Mouse (Mus musculus) limb, embryonic 13.5 days (tissue): Measurements from ENCODE around the gene Lpp. TPM values are rescaled to one million over a fixed set of nuclear protein-coding genes. Genes with fewer than 3 reads are reported as not detected.

ENCODE experiments used
- ATAC-seq: fragments of 200-750 bp; cut with Nextera tagmentation; 2 replicates; pipeline ENCODE4 v1.8.0; 2017; ENCODE audit warnings: low read depth, moderate number of reproducible peaks, moderate TSS enrichment; ENCODE audit not compliant: low FRiP score
- H3K27ac ChIP-seq: fragments of 300-500 bp; sonication (generic); 2 replicates; pipeline ENCODE4 v1.5.1; 2015; ENCODE audit warnings: inconsistent platforms, mild to moderate bottlenecking, moderate library complexity
- H3K27me3 ChIP-seq: fragments of 300-500 bp; sonication (generic); 2 replicates; pipeline ENCODE4 v1.6.1; 2015; ENCODE audit warnings: mild to moderate bottlenecking, inconsistent platforms
- H3K36me3 ChIP-seq: fragments of 300-500 bp; sonication (generic); 2 replicates; pipeline ENCODE4 v1.6.1; 2015; ENCODE audit warnings: inconsistent platforms, mild to moderate bottlenecking, moderate library complexity
- H3K4me1 ChIP-seq: fragments of 300-500 bp; sonication (generic); 2 replicates; pipeline ENCODE4 v1.6.1; 2015; ENCODE audit warnings: inconsistent platforms
- H3K4me2 ChIP-seq: fragments of 300-500 bp; sonication (generic); replicated peaks from 2 replicates; pipeline ENCODE4 v1.6.1; 2015; ENCODE audit warnings: inconsistent platforms, mild to moderate bottlenecking, moderate library complexity
- H3K4me3 ChIP-seq: fragments of 300-500 bp; sonication (generic); 2 replicates; pipeline ENCODE4 v1.5.1; 2015; ENCODE audit warnings: moderate library complexity, mild to moderate bottlenecking, inconsistent platforms
- H3K9ac ChIP-seq: fragments of 300-500 bp; sonication (generic); 2 replicates; pipeline ENCODE4 v1.6.1; 2015; ENCODE audit warnings: mild to moderate bottlenecking, inconsistent platforms
- H3K9me3 ChIP-seq: fragments of 300-500 bp; sonication (generic); 2 replicates; pipeline ENCODE4 v1.6.1; 2016; ENCODE audit warnings: inconsistent platforms
- WGBS: fragments of 180-500 bp; shearing (Covaris S2); methylation state at CpG from one replicate; pipeline ENCODE4 v1.1.7; 2015; 5-methylcytosine and 5-hydroxymethylcytosine counted together
- polyA plus RNA-seq: library from polyadenylated mRNA; unstranded; fragments of >200 nt; fragmentation: Nextera tagmentation; extraction: Ambion mirVana; gene quantifications from 2 replicates; pipeline ENCODE4 v1.2.1, GENCODE M21; 2015

The Lpp gene
- polyA plus RNA-seq, 1 experiment from 2014 or later: 56.0 TPM

GRCm38 (mm10) chr16:24443123-24443515 lies 49.8 kb downstream of the Lpp start:
- peak; percentile 66 for ATAC-seq
- no peak overlapping the region for H3K9ac ChIP-seq
- no peak overlapping the region for H3K4me3 ChIP-seq
- WGBS: 39% methylated on average over 7 of the region's 7 CpGs
- H3K36me3 ChIP-seq: peaks cover 9% of the 10 kb centered on the region
- no peak overlapping the region for H3K4me2 ChIP-seq
- no peaks in the 10 kb centered on the region for H3K9me3 ChIP-seq
- peaks cover 43% of the 10 kb centered on the region for H3K4me1 ChIP-seq
- no peaks in the 10 kb centered on the region for H3K27me3 ChIP-seq
- peak overlapping the region; percentile 64; the same call in 1 of the 2 replicates for H3K27ac ChIP-seq

GRCm38 (mm10) chr16:24443555-24443954 lies 50.2 kb downstream of the Lpp start:
- no peak overlapping the region for H3K4me2 ChIP-seq
- peaks cover 44% of the 10 kb centered on the region for H3K4me1 ChIP-seq
- H3K27ac ChIP-seq: peak overlapping the region; percentile 64; the same call in 1 of the 2 replicates
- H3K4me3 ChIP-seq: no peak overlapping the region
- H3K27me3 ChIP-seq: no peaks in the 10 kb centered on the region
- WGBS: 34% methylated on average over 5 of the region's 5 CpGs
- no peak for ATAC-seq
- H3K9ac ChIP-seq: no peak overlapping the region
- H3K36me3 ChIP-seq: peaks cover 9% of the 10 kb centered on the region
- no peaks in the 10 kb centered on the region for H3K9me3 ChIP-seq

- Histone ChIP-seq H3K4me1 (peaks cover 48% of the 10 kb centered on the region), H3K27me3 (no peaks in the 10 kb centered on the region), H3K27ac (no peak overlapping the region), H3K4me2 (no peak overlapping the region), H3K4me3 (no peak overlapping the region), H3K9ac (no peak overlapping the region), H3K9me3 (no peaks in the 10 kb centered on the region), H3K36me3 (peaks cover 9% of the 10 kb centered on the region)
- 74% methylated on average over 4 of the region's 4 CpGs for WGBS
- no peak for ATAC-seq
Observed at GRCm38 (mm10) chr16:24444818-24445217, 51.5 kb downstream of the Lpp start.

- Histone ChIP-seq H3K4me2 (no peak overlapping the region), H3K27me3 (no peaks in the 10 kb centered on the region), H3K4me1 (peaks cover 55% of the 10 kb centered on the region), H3K27ac (no peak overlapping the region), H3K36me3 (peaks cover 9% of the 10 kb centered on the region), H3K4me3 (no peak overlapping the region), H3K9me3 (no peaks in the 10 kb centered on the region), H3K9ac (no peak overlapping the region)
- WGBS: 78% methylated on average over 3 of the region's 3 CpGs
- no peak for ATAC-seq
Observed at GRCm38 (mm10) chr16:24445473-24445872, 52.2 kb downstream of the Lpp start.

GRCm38 (mm10) chr16:24446449-24446848 lies 53.1 kb downstream of the Lpp start:
- no peak overlapping the region for H3K4me3 ChIP-seq
- ATAC-seq: no peak

GRCm38 (mm10) chr16:24447666-24448492 lies 54.6 kb downstream of the Lpp start:
- Histone ChIP-seq H3K27ac (no peak overlapping the region), H3K4me2 (no peak overlapping the region), H3K4me3 (no peak overlapping the region), H3K9me3 (no peaks in the 10 kb centered on the region), H3K27me3 (no peaks in the 10 kb centered on the region), H3K36me3 (peaks cover 9% of the 10 kb centered on the region), H3K9ac (no peak overlapping the region), H3K4me1 (peaks cover 50% of the 10 kb centered on the region)
- no peak for ATAC-seq
- 47% methylated on average over 7 of the region's 7 CpGs for WGBS

More at GRCm38 (mm10) chr16:24446449-24446848, 53.1 kb downstream of the Lpp start:
- Histone ChIP-seq H3K27ac (no peak overlapping the region), H3K27me3 (no peaks in the 10 kb centered on the region), H3K9ac (no peak overlapping the region), H3K9me3 (no peaks in the 10 kb centered on the region), H3K4me1 (peaks cover 51% of the 10 kb centered on the region), H3K36me3 (peaks cover 9% of the 10 kb centered on the region), H3K4me2 (no peak overlapping the region)
- WGBS: 91% methylated on average over 1 of the region's 1 CpGs

- H3K4me3 ChIP-seq: no peak overlapping the region
- H3K36me3 ChIP-seq: peaks cover 9% of the 10 kb centered on the region
- peaks cover 48% of the 10 kb centered on the region for H3K4me1 ChIP-seq
- no peak overlapping the region for H3K9ac ChIP-seq
- H3K9me3 ChIP-seq: no peaks in the 10 kb centered on the region
- no peak for ATAC-seq
- H3K27ac ChIP-seq: no peak overlapping the region
- WGBS: 72% methylated on average over 2 of the region's 2 CpGs
- no peaks in the 10 kb centered on the region for H3K27me3 ChIP-seq
- no peak overlapping the region for H3K4me2 ChIP-seq
Observed at GRCm38 (mm10) chr16:24448493-24448845, 55.2 kb downstream of the Lpp start.

GRCm38 (mm10) chr16:24449806-24450205 lies 56.5 kb downstream of the Lpp start:
- no peaks in the 10 kb centered on the region for H3K9me3 ChIP-seq
- peaks cover 51% of the 10 kb centered on the region for H3K4me1 ChIP-seq
- no peak overlapping the region; the same call in 1 of the 2 replicates for H3K4me2 ChIP-seq
- no peak overlapping the region for H3K4me3 ChIP-seq
- ATAC-seq: no peak
- no peaks in the 10 kb centered on the region for H3K27me3 ChIP-seq
- H3K36me3 ChIP-seq: peaks cover 9% of the 10 kb centered on the region
- H3K9ac ChIP-seq: no peak overlapping the region
- no peak overlapping the region for H3K27ac ChIP-seq
- WGBS: 11% methylated on average over 6 of the region's 8 CpGs

- WGBS: 53% methylated on average over 5 of the region's 5 CpGs
- no peak overlapping the region for H3K4me2 ChIP-seq
- H3K27ac ChIP-seq: no peak overlapping the region
- no peak overlapping the region for H3K4me3 ChIP-seq
- peaks cover 5% of the 10 kb centered on the region for H3K36me3 ChIP-seq
- no peak overlapping the region for H3K9ac ChIP-seq
- peaks cover 54% of the 10 kb centered on the region for H3K4me1 ChIP-seq
- no peaks in the 10 kb centered on the region for H3K27me3 ChIP-seq
- ATAC-seq: no peak
- H3K9me3 ChIP-seq: no peaks in the 10 kb centered on the region
Observed at GRCm38 (mm10) chr16:24450256-24450655, 56.9 kb downstream of the Lpp start.

- no peak overlapping the region for H3K9ac ChIP-seq
- peaks cover 60% of the 10 kb centered on the region for H3K4me1 ChIP-seq
- peaks cover 3% of the 10 kb centered on the region for H3K36me3 ChIP-seq
- H3K9me3 ChIP-seq: no peaks in the 10 kb centered on the region
- H3K4me2 ChIP-seq: no peak overlapping the region
- H3K4me3 ChIP-seq: no peak overlapping the region
- no peaks in the 10 kb centered on the region for H3K27me3 ChIP-seq
- H3K27ac ChIP-seq: no peak overlapping the region
- ATAC-seq: no peak
- WGBS: 73% methylated on average over 5 of the region's 5 CpGs
Observed at GRCm38 (mm10) chr16:24451123-24451522, 57.8 kb downstream of the Lpp start.

GRCm38 (mm10) chr16:24453536-24453935 lies 60.2 kb downstream of the Lpp start:
- H3K4me1 ChIP-seq: peaks cover 53% of the 10 kb centered on the region
- H3K9me3 ChIP-seq: no peaks in the 10 kb centered on the region
- H3K27me3 ChIP-seq: no peaks in the 10 kb centered on the region
- peaks cover 16% of the 10 kb centered on the region for H3K36me3 ChIP-seq
- ATAC-seq: no peak
- no peak overlapping the region for H3K4me2 ChIP-seq
- no peak overlapping the region for H3K4me3 ChIP-seq
- no peak overlapping the region for H3K27ac ChIP-seq
- WGBS: 80% methylated on average over 4 of the region's 4 CpGs
- no peak overlapping the region for H3K9ac ChIP-seq

- Histone ChIP-seq H3K27ac (no peak overlapping the region), H3K4me2 (no peak overlapping the region), H3K4me1 (peaks cover 44% of the 10 kb centered on the region), H3K4me3 (no peak overlapping the region), H3K27me3 (no peaks in the 10 kb centered on the region), H3K9ac (no peak overlapping the region), H3K9me3 (no peaks in the 10 kb centered on the region), H3K36me3 (peaks cover 21% of the 10 kb centered on the region)
- 11% methylated on average over 4 of the region's 4 CpGs for WGBS
- no peak; the same call in 1 of the 2 replicates for ATAC-seq
Observed at GRCm38 (mm10) chr16:24454493-24454892, 61.2 kb downstream of the Lpp start.
